Mouse (Mus musculus): ENCODE data around the gene Myh7. TPM values are rescaled to one million over a fixed set of nuclear protein-coding genes. Genes with fewer than 3 reads are reported as not detected.
"Not testable (repeated sequence)": the region's sequence is repeated elsewhere in the genome, so short reads cannot be mapped to it uniquely, and the experiment has no call there.

Gene Myh7
- total and polyA plus RNA-seq, 3 experiments: 0.08 TPM; not detected in 2

- TF ChIP-seq RCOR1 (conservative IDR thresholded peaks at IDR 0.05; ENCODE audit: low read depth, low read length) (no peak), POLR2AphosphoS2 (IDR thresholded peaks at IDR 0.05; ENCODE audit: low read depth, low read length) (no peak), MAZ (IDR thresholded peaks at IDR 0.05; ENCODE audit: low read depth, low read length) (no peak), UBTF (IDR thresholded peaks at IDR 0.05; ENCODE audit: low read depth, low read length) (no peak), ZNF384 (IDR thresholded peaks at IDR 0.05; ENCODE audit: low read depth, low read length) (no peak), MAX (IDR thresholded peaks at IDR 0.05; ENCODE audit: low read length) (no peak), HCFC1 (IDR thresholded peaks at IDR 0.05; ENCODE audit: low read depth, low read length) (no peak), TBP (conservative IDR thresholded peaks at IDR 0.05; ENCODE audit: low read depth, low read length) (no peak), MAFK (IDR thresholded peaks at IDR 0.05; ENCODE audit: insufficient replicate concordance, low read length) (no peak), CHD2 (IDR thresholded peaks at IDR 0.05; ENCODE audit: low read length) (no peak)
- Histone ChIP-seq H3K79me2 (replicated peaks; ENCODE audit: control insufficient read depth, extremely low read depth, insufficient read depth, poor library complexity, severe bottlenecking) (no peaks in the 10 kb centered on the region), H3K4me2 (ENCODE audit: insufficient read depth, low read depth, poor library complexity, severe bottlenecking) (no peak within 1 kb of the TSS), H3K27me3 (replicated peaks) (peaks cover 23% of the 10 kb centered on the region), H3K4me1 (ENCODE audit: control insufficient read depth in 1 of 2, insufficient read depth in 2 of 2) (peaks cover 5 to 17% of the 10 kb centered on the region in 2 experiments; a peak in 3 of 4 replicates), H3K36me3 (replicated peaks in 1 of 2; ENCODE audit: control insufficient read depth in 1 of 2, insufficient read depth in 1 of 2, low read length in 1 of 2) (no peaks in the 10 kb centered on the region), H3K4me3 (replicated peaks in 1 of 3; ENCODE audit: low read depth in 2 of 3, low read length in 2 of 3, poor library complexity in 1 of 3) (no peak within 1 kb of the TSS), H3K9me3 (replicated peaks; ENCODE audit: low read length) (no peaks in the 10 kb centered on the region), H3K27ac (ENCODE audit: insufficient read depth, low read depth) (no peak within 1 kb of the TSS), H3K9ac (ENCODE audit: insufficient read depth, low read depth) (no peak within 1 kb of the TSS)
- in situ Hi-C loops (cut with MboI; ENCODE audit: low pct_ligation_motif_present, low pct_unique_long_range_greater_than_20kb, low sequenced_read_pairs) (no loop called here), dilution Hi-C loops (cut with MboI; ENCODE audit: extremely low pct_ligation_motif_present, extremely low pct_unique_long_range_greater_than_20kb, low sequenced_read_pairs) (no loop called here)
- no peak for DNase-seq (ENCODE audit: extremely low read depth)
These were observed 17.8 kb downstream of the Myh7 start, which contains the start of gene Gm17428 for GRCm38 (mm10) chr14:54976633-54977032. Gm17428 (plus strand) TSS chr14:54976933.

GRCm38 (mm10) chr14:54974068-54974791 is 20.2 kb downstream of the Myh7 start:
- TF ChIP-seq POLR2A (IDR thresholded peaks at IDR 0.05; ENCODE audit: low read depth, low read length) (no peak), CHD2 (IDR thresholded peaks at IDR 0.05; ENCODE audit: low read length) (no peak), MEF2A (IDR thresholded peaks at IDR 0.05; ENCODE audit: borderline replicate concordance, low read depth, low read length) (no peak), UBTF (IDR thresholded peaks at IDR 0.05; ENCODE audit: low read depth, low read length) (no peak), GABPA (IDR thresholded peaks at IDR 0.05; ENCODE audit: insufficient replicate concordance, low read depth, low read length) (no peak), USF1 (IDR thresholded peaks at IDR 0.05; ENCODE audit: low read depth, low read length) (no peak), ZNF384 (IDR thresholded peaks at IDR 0.05; ENCODE audit: low read depth, low read length) (peak; percentile 44; the same call in 1 of the 2 replicates), E2F4 (IDR thresholded peaks at IDR 0.05; ENCODE audit: insufficient replicate concordance, low read depth, low read length) (no peak)
- Histone ChIP-seq H3K79me2 (replicated peaks; ENCODE audit: control insufficient read depth, extremely low read depth, insufficient read depth, poor library complexity, severe bottlenecking) (no peaks in the 10 kb centered on the region), H3K27ac (ENCODE audit: insufficient read depth, low read depth) (no peak overlapping the region), H3K27me3 (replicated peaks) (peaks cover 39% of the 10 kb centered on the region), H3K9me3 (replicated peaks; ENCODE audit: low read length) (no peaks in the 10 kb centered on the region), H3K9ac (ENCODE audit: insufficient read depth, low read depth) (no peak overlapping the region), H3K4me2 (ENCODE audit: insufficient read depth, low read depth, poor library complexity, severe bottlenecking) (no peak overlapping the region), H3K36me3 (replicated peaks in 1 of 2; ENCODE audit: control insufficient read depth in 1 of 2, insufficient read depth in 1 of 2, low read length in 1 of 2) (no peaks in the 10 kb centered on the region), H3K4me1 (ENCODE audit: control insufficient read depth in 1 of 2, insufficient read depth in 2 of 2) (peaks cover 5 to 26% of the 10 kb centered on the region in 2 experiments; a peak in 3 of 4 replicates), H3K4me3 (replicated peaks in 1 of 3; ENCODE audit: low read depth in 2 of 3, low read length in 2 of 3, poor library complexity in 1 of 3) (no peak overlapping the region)
- DNase-seq (ENCODE audit: extremely low read depth): peak; percentile 53
- dilution Hi-C loops (cut with MboI; ENCODE audit: extremely low pct_ligation_motif_present, extremely low pct_unique_long_range_greater_than_20kb, low sequenced_read_pairs) (no loop called here), in situ Hi-C loops (cut with MboI; ENCODE audit: low pct_ligation_motif_present, low pct_unique_long_range_greater_than_20kb, low sequenced_read_pairs) (no loop called here)

- DNase-seq (ENCODE audit: extremely low read depth); H3K9me3 ChIP-seq (replicated peaks; ENCODE audit: low read length); H3K4me3 ChIP-seq (replicated peaks in 1 of 3; ENCODE audit: low read depth in 2 of 3, low read length in 2 of 3, poor library complexity in 1 of 3); in situ Hi-C loops (cut with MboI; ENCODE audit: low pct_ligation_motif_present, low pct_unique_long_range_greater_than_20kb, low sequenced_read_pairs); H3K79me2 ChIP-seq (replicated peaks; ENCODE audit: control insufficient read depth, extremely low read depth, insufficient read depth, poor library complexity, severe bottlenecking); H3K27ac ChIP-seq (ENCODE audit: insufficient read depth, low read depth); H3K9ac ChIP-seq (ENCODE audit: insufficient read depth, low read depth); dilution Hi-C loops (cut with MboI; ENCODE audit: extremely low pct_ligation_motif_present, extremely low pct_unique_long_range_greater_than_20kb, low sequenced_read_pairs); H3K4me2 ChIP-seq (ENCODE audit: insufficient read depth, low read depth, poor library complexity, severe bottlenecking); H3K36me3 ChIP-seq (replicated peaks in 1 of 2; ENCODE audit: control insufficient read depth in 1 of 2, insufficient read depth in 1 of 2, low read length in 1 of 2): not testable (repeated sequence)
- Histone ChIP-seq H3K27me3 (replicated peaks) (peaks cover 47% of the 10 kb centered on the region), H3K4me1 (ENCODE audit: control insufficient read depth in 1 of 2, insufficient read depth in 2 of 2) (peaks cover 5 to 26% of the 10 kb centered on the region in 2 experiments; a peak in 3 of 4 replicates)
These were observed 21.6 kb downstream of the Myh7 start for GRCm38 (mm10) chr14:54972786-54973185.

Data from CH12.LX (cell line).